ENCODE assay signal across 22 mouse cellular contexts in genomic region chr11:67031603-67031915, GRCm38 (mm10). TPM values are rescaled to one million over a fixed set of nuclear protein-coding genes. Genes with fewer than 3 reads are reported as not detected.
"Had no signal": no experiment of that assay in that cellular context is flagged by ENCODE, and none has a peak within 500 bp of the region (broad histone marks: within the 10 kb centered on the region; RNA-seq: fewer than 3 reads in every experiment).

No protein-coding gene starts in this region.

- H3K9ac ChIP-seq: liver, postnatal 0 days; lung, embryonic 14.5 days; midbrain, embryonic 12.5 days; neural tube, embryonic 13.5 days; neural tube, embryonic 15.5 days; stomach, embryonic 15.5 days had no signal

- H3K9me3 ChIP-seq: midbrain, embryonic 10.5 days; midbrain, embryonic 12.5 days; neural tube, embryonic 13.5 days; neural tube, embryonic 15.5 days; stomach, embryonic 15.5 days had no signal

- H3K27me3 ChIP-seq: midbrain, embryonic 12.5 days; neural tube, embryonic 13.5 days; neural tube, embryonic 15.5 days; stomach, embryonic 15.5 days had no signal

- ATAC-seq: liver, postnatal 0 days; midbrain, embryonic 16.5 days had no signal

- H3K36me3 ChIP-seq: stomach, embryonic 15.5 days had no signal

- H3K4me3 ChIP-seq: midbrain, embryonic 10.5 days; midbrain, embryonic 12.5 days; myocyte; neural tube, embryonic 13.5 days; neural tube, embryonic 15.5 days; stomach, embryonic 15.5 days had no signal

- DNase-seq: lung, embryonic 14.5 days; lung, postnatal 10 days; lung, postnatal 4 days; midbrain, embryonic 14.5 days; retina, postnatal 1 day; right cerebral cortex, adult 18-20 months; right cerebral cortex, postnatal 25 days; right cerebral cortex, postnatal 4 days; thymus, adult 18-20 months; thymus, postnatal 14 days; thymus, postnatal 36 days had no signal

- H3K4me2 ChIP-seq: lung, embryonic 14.5 days; midbrain, embryonic 12.5 days; neural tube, embryonic 13.5 days; neural tube, embryonic 15.5 days; stomach, embryonic 15.5 days had no signal

- H3K4me1 ChIP-seq: midbrain, embryonic 10.5 days; midbrain, embryonic 12.5 days; neural tube, embryonic 13.5 days; neural tube, embryonic 15.5 days; stomach, embryonic 15.5 days had no signal

- H3K27ac ChIP-seq: midbrain, embryonic 10.5 days; midbrain, embryonic 12.5 days; neural tube, embryonic 13.5 days; neural tube, embryonic 15.5 days; stomach, embryonic 15.5 days had no signal

RNA-seq across cellular contexts. Expression of gene Myh3, which starts 46.5 kb away (rescaled TPM):
- total RNA-seq: megakaryocyte-erythroid progenitor cell, adult 5-6 weeks had no signal
- polyA plus RNA-seq: spleen, adult 2 months; urinary bladder, adult 2 months had no signal
